Mouse (Mus musculus) brown adipose tissue, adult 24 weeks (tissue): ENCODE data around the gene Lmod3. TPM values are rescaled to one million over a fixed set of nuclear protein-coding genes. Genes with fewer than 3 reads are reported as not detected.

Source experiments
- H3K27ac ChIP-seq: fragments of 200-500 bp; replicated peaks from 2 replicates; pipeline ENCODE4 v1.5.1; 2012; ENCODE audit warnings: low read depth, mild to moderate bottlenecking, low read length
- H3K4me1 ChIP-seq: fragments of 200-500 bp; 2 replicates; pipeline ENCODE4 v1.6.1; 2012; ENCODE audit warnings: low read length, mixed read lengths; ENCODE audit not compliant: control insufficient read depth, insufficient read depth, insufficient read length
- H3K4me3 ChIP-seq: fragments of 200-500 bp; 2 replicates; pipeline ENCODE4 v1.5.1; 2012; ENCODE audit warnings: low read depth, mild to moderate bottlenecking, low read length, moderate library complexity; ENCODE audit not compliant: insufficient read depth
- polyA plus RNA-seq: library from polyadenylated mRNA; stranded (reverse); fragments of >200 nt; gene quantifications from 2 replicates; pipeline ENCODE4 v1.2.4, GENCODE M21; 2012; ENCODE audit not compliant: missing spikeins, insufficient read depth, insufficient read length

Lmod3 gene
- polyA plus RNA-seq, 1 experiment = 1.9 TPM

DNA sequence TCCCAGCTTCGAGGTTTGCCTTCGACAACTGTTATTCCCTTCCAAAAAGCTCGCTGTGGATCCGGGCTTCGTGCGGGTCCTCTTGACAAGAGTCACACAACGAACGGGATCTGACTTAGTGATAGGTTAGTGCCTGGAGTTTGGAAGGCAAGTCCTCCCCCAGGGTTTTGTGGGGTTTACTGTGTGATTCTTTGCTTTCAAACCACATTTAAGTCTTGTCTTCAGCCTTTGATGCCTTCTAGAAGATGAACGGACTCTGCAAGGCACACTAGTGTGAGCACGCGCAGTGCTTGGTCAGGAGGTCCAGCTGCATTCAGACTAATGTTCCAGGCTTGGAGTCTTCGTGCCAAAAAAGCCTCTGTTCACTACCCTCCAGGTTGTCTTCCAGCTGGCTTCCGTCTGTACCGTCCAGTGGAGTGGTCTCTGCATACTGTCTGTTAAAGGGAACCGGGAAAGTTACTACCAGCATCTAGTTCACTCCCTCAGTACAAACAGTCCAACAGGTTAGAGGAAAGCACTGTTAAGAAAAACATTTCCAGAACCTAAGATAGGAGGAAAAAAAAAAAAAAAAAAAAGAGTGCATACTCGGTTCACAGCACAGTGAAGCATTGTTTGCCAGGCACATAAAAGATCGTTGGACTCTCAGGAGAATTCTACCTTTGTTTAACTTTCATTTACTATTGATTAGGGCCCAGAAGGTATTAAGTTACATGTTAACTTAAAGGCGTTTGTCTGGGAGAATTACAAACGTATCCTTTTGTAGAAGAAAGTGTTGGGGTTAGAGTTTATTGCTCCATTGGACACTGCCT, 35.7 kb upstream of the Lmod3 start:
- H3K27ac ChIP-seq = no peak overlapping the region
- H3K4me3 ChIP-seq = no peak overlapping the region
- H3K4me1 ChIP-seq = peaks cover 7% of the 10 kb centered on the region; the same call in 1 of the 2 replicates

DNA sequence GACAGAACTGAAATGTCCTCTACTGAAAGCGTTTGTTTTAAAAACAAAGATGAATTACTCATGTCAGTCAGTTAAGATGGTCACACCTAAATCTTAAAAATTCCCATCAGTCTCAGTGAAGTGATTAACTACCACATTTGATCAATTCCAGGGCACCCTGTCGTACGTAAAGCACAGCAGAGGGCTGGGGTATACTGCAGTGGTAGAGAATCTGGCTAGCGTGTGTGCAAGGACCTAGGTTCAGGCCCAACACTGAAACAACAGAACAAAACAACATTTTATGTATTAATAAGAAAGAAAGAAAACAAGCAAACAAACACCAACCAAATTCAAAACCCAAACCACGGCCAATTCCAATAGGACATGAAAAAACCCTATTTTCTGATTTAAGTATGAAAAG, 33.8 kb upstream of the Lmod3 start:
- H3K27ac ChIP-seq = no peak overlapping the region
- H3K4me3 ChIP-seq = no peak overlapping the region
- peaks cover 3% of the 10 kb centered on the region; the same call in 1 of the 2 replicates for H3K4me1 ChIP-seq

DNA sequence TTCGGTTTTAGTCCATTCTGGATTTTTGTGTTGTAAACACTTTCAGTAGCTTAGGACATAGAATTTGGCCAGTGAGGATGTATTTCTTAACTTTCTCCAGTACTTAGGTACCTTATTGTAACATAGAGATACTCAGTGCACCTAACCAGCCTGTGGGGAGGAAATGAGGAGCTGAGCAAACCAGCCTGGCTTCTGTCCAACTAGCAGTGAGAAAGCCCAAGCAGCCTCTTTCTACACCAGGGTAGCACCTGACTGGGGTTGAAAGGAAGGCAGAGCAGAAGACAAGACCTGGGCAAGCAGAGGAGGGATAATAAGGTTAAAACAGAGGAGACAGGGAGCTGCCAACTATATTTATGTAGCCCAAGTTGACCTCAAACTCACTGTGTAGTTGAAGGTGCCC, 31.1 kb upstream of the Lmod3 start:
- no peaks in the 10 kb centered on the region for H3K4me1 ChIP-seq
- no peak overlapping the region for H3K27ac ChIP-seq
- H3K4me3 ChIP-seq = no peak overlapping the region

DNA sequence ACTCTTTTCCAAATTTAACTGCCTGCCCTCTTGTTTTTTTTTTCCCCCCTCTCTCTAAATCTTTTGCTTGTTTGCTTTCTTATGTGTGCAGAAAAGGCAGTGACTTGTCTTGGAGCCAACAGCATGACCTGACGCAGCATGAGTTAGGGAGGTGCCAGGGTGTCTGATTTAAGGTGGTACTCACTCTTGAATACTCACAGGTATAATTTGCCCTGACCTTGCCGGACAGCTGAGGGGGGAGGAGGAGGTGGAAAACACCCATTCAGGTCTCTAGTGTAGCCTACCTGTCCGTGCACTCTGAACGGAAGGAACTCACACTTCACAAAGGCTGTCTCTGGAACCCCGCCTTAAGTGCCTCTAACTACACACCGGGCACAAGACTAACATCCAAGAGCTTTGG, 26.3 kb upstream of the Lmod3 start:
- Histone ChIP-seq H3K4me1 (no peaks in the 10 kb centered on the region), H3K4me3 (no peak overlapping the region), H3K27ac (no peak overlapping the region)

DNA sequence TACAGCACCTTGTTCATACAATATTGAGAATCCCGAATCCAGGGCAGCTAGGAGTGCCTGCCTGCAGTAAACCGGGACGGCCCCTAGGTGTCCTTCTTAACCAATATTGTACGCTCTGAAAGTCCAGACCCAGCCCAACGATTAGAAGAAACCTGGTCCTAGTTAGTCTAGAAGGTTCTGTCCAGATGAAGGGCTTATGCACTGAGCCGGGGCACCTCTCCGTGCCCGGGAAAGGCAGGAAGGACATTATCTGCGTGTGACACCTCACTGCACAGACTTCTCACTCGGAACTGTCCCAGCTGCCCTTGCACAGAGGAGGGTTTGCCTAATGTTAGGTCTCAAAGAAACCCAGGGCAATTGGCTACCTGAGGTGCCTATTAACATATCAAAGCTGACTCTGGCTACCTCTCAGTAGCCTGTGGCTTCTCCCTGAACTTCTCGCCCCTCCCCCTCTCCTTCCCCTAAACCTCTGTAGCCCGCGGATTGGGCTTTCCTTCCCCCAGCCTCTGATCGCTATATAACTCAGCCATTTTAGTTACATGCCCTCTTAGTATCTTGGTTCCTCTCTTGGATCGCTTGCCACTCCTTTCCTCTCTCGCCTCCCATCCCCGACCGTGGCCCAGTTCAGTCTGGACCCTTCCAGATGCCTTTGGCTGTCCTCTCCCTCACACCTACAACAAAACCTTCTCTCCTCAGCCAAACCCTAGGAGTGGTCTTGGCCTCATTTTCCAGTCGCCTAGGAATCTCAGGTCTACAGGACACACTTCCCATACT, 25.6 kb upstream of the Lmod3 start:
- peak overlapping the region; percentile 35 for H3K4me3 ChIP-seq
- no peak overlapping the region for H3K27ac ChIP-seq
- H3K4me1 ChIP-seq = no peaks in the 10 kb centered on the region

DNA sequence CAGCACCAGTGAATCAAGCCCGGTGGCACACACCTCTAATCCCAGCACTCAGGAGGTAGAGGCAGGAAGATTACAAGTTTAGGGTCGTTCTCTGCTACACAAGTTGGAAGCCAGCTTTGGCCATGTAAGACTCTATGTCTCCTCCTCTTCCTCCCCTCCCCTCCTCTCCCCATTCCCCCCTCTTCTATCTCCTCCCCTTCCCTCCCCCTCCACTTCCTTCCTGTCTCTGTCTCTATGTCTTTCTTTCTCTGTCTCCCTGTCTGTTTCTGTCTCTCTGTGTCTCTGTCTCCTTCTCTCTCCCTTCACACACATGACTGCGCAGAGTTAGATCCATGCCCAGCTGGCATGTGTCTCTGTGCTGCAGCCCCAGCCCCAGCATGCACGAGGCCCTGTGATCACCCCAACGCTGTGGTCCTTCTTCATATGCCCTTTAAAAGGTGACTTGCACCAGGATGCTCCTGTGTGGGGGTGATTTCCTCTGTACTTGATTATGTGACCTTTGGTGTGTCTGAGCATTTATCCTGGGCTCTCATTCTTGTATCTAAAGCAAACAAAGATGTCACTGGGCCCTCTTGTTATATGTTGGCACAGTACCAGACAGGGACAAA, 24.4 kb upstream of the Lmod3 start:
- H3K27ac ChIP-seq = no peak overlapping the region
- H3K4me3 ChIP-seq = no peak overlapping the region
- no peaks in the 10 kb centered on the region for H3K4me1 ChIP-seq

DNA sequence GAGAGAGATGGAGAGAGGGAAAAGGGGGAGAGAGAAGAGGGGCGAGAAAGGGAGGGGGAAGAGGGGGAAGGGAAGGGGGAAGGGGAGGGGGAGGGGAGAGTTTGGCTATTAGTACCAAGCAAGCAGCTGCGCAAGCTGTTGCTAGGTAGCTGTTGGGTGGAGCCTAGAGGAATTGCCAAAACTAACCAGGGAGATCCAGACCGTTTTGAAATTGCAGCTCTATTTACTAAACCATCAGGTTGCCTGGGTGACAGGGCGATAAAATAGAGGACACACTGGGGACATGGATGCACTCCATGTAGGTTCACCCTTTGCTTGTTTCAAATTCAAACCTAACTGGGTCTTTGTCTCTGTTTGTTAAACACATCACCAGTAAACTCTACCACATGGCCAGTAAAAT, 23.8 kb upstream of the Lmod3 start:
- Histone ChIP-seq H3K27ac (no peak overlapping the region), H3K4me3 (no peak overlapping the region), H3K4me1 (no peaks in the 10 kb centered on the region)

DNA sequence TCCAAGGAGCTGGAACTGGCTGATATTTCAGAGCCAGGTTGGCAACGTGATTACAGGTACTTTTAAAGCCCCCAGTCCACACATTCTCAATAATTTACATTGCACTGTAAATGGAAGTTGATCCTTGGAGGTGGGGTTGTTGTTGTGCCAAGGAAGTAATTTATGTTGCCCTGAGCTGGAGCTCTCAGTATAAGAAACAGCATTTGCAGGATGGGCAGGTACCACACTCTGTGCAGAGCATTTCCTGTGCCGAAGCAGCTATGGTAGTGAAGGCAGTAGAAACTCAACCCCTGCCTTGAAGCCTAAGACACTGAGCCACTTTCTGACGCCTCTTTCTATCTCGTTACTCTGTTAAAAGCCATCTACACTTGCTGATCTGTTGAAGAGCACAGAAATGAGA, 23.2 kb upstream of the Lmod3 start:
- no peak overlapping the region for H3K27ac ChIP-seq
- no peak overlapping the region for H3K4me3 ChIP-seq
- no peaks in the 10 kb centered on the region for H3K4me1 ChIP-seq

DNA sequence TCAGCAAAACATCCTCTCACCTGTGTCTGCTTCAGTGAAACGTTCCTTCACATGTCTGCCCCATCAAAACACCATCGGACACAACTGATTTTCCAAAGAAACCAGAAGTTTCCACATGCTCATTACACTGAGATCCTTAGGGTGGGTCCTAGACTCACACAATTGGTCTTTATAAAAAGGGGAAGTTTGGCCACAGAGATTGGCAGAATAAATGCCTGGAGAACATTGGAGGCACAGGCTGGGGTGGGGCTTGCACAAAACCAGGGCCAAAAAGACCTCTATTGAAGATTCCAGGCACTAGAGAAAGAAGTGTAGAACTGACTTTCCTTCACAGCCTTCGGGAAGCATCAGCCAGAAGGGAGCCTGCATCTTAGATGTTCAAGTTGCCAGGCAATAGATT, 21.2 kb upstream of the Lmod3 start:
- H3K4me1 ChIP-seq = no peaks in the 10 kb centered on the region
- H3K27ac ChIP-seq = no peak overlapping the region
- H3K4me3 ChIP-seq = no peak overlapping the region

DNA sequence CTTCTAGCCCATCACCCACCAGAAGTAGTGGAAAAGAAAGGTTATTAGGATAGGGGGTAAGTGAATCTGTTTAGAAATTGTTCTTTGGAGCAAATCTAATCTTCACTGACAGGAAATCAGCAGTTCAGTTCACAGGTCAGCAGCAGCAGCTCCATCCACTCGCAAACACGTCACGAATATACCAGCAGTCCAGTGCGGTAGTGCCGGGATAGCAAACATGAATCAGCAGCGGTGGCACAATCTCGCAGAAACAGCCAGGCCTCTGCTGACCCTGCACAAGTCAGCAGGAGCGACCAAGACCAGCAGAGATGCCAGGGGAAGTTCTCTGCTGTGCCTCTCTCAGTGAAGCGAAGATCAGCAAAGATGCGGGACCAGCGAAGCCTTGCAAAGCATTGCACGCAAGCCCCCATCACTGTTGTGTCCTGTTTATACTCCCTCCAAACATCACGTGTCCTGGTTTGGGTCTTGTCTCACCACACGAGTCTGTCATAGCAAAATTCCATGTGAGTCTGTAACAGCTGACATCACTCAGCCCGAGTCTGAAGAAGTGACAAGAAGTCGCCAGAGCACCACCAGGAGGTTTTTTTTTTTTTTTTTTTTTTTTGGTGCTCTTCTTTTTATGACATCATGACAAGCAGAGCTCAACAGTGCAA, 20.6 kb upstream of the Lmod3 start:
- no peak overlapping the region for H3K4me3 ChIP-seq
- no peaks in the 10 kb centered on the region for H3K4me1 ChIP-seq
- H3K27ac ChIP-seq = 0 out of 2 replicates have a peak overlapping the region, but pooled peaks have one; percentile 5

DNA sequence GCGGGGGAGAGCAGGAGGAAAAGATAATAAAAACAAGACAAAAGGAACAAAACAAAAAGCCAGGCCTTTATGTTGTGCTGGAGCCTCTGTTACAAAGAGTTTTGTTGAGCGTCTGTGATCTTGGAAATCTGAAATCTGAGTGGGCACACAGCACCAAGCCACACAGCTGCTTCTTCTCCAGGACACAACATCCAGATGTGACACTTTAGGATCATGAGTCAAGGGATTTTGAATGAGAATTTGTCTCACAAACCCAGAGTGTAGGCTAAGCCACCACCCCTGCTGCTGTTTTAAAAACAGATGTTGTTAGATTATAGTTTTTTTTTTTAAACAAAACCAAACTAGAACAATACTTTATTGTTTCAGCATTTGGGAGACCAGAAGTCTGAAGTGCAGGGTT, 19.8 kb upstream of the Lmod3 start:
- Histone ChIP-seq H3K4me3 (no peak overlapping the region), H3K27ac (no peak overlapping the region), H3K4me1 (no peaks in the 10 kb centered on the region)

DNA sequence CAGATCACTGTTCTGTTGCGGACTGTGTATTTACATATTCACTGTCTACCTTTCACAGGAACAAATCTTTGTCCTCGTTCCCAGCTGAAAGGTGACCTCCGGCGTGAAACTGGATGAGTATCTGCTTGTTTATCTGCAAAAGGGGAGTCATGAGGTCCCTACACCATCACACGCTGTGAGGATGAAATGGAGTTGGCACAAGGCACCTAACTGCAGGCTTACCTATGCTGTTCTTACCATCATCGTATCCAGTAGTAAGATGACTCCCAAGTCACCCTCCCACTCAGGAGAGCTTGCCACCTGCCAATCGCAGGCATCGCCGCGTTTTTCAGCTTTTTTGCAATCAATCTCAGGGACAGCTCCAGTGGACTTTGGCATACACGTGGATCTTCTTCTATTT, 17.0 kb upstream of the Lmod3 start:
- Histone ChIP-seq H3K4me1 (no peaks in the 10 kb centered on the region), H3K27ac (no peak overlapping the region), H3K4me3 (no peak overlapping the region)

DNA sequence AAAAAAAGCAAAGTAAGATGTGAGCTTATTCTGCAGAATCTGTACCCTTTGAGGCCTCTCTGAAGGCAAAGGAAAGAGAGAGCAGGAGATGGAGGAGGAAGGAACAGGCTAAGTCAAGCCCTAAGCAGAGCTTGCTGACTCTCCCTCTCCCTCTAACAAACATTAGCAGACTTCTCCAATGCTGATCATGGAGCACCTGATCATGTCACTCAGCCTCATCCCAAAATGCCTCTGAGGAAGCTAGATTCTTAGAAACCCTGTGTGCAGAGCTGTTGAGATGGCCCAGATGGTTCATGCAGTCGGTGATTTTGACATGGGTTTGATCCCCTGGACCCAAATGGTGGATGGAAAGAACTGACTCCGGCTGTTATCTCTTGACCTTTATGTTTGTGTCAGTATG, 14.6 kb upstream of the Lmod3 start:
- H3K27ac ChIP-seq = no peak overlapping the region
- H3K4me3 ChIP-seq = no peak overlapping the region
- no peaks in the 10 kb centered on the region for H3K4me1 ChIP-seq

DNA sequence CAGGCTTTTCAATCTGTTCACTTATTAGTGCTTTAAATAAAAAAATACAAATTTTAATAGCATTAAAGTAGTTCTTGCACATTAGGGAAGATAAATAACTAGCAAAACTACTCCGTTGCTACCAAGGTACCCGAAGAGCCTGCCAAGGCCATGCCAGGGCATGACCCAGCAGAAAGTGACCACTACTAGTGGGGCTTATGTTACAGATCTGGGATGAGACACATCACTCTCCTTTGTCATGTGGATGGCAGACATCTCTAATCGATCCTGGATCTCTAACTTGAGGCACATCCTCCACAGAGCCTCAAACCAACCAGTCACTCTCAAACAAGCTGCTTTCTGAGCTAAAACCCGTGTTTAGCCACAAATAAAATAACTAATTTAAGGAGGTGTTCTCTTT, 14.1 kb upstream of the Lmod3 start:
- H3K4me3 ChIP-seq = no peak overlapping the region
- no peaks in the 10 kb centered on the region for H3K4me1 ChIP-seq
- no peak overlapping the region for H3K27ac ChIP-seq

DNA sequence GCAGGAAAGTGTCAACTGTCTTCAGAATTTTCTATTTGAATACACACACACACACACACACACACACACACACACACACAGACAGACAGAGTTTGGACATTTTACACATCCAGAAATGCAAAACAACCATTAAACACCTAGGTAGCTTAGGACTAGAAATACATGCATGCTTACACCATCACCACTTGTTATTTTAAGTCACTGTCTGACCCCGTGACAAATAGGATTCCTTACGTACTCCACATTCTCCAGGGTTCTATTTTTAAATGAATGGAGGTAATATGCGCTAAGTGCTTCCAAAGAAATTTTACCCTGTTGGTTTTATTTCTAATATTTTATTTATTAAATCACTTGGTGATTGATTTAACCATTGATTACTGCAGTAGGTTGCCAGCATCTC, 13.1 kb upstream of the Lmod3 start:
- H3K4me1 ChIP-seq = no peaks in the 10 kb centered on the region
- no peak overlapping the region for H3K27ac ChIP-seq
- H3K4me3 ChIP-seq = no peak overlapping the region
